Mouse (Mus musculus): ENCODE measurements around the gene Sec14l2. TPM values are rescaled to one million over a fixed set of nuclear protein-coding genes. Genes with fewer than 3 reads are reported as not detected.
"Not testable (repeated sequence)": the region's sequence is repeated elsewhere in the genome, so short reads cannot be mapped to it uniquely, and the experiment has no call there.

The Sec14l2 gene
- polyA plus RNA-seq, 1 experiment from 2014 or later: 1.4 TPM

- no peaks in the 10 kb centered on the region for H3K27me3 ChIP-seq (replicated peaks; ENCODE audit: control insufficient read depth, insufficient read depth, low read length)
- peak within 1 kb of the TSS; percentile 85 for H3K4me3 ChIP-seq (ENCODE audit: low read depth, low read length)
- 2% methylated on average over 63 of the region's 66 CpGs for WGBS
- H3K4me2 ChIP-seq (ENCODE audit: low read length): peak within 1 kb of the TSS; percentile 65
- peak within 1 kb of the TSS; percentile 75 for H3K27ac ChIP-seq (ENCODE audit: low read depth, low read length)
- peaks cover 11% of the 10 kb centered on the region; the same call in 1 of the 2 replicates for H3K4me1 ChIP-seq (ENCODE audit: control insufficient read depth, insufficient read depth, low read length)
- DNase-seq (ENCODE audit: low spot score) (peak; percentile 95), ATAC-seq (peak; percentile 94)
- H3K9me3 ChIP-seq (replicated peaks; ENCODE audit: control insufficient read depth, low read length): no peaks in the 10 kb centered on the region
- H3K36me3 ChIP-seq (ENCODE audit: control insufficient read depth, insufficient read depth, low read length): peaks cover 26% of the 10 kb centered on the region
- peak within 1 kb of the TSS; percentile 97 for H3K9ac ChIP-seq (ENCODE audit: low read length)
Observed at GRCm38 (mm10) chr11:4134986-4135935, 12.0 kb upstream of the Sec14l2 start, which contains the start of gene Rnf215. TSS of gene Rnf215 (plus strand) at chr11:4135202.

DNA sequence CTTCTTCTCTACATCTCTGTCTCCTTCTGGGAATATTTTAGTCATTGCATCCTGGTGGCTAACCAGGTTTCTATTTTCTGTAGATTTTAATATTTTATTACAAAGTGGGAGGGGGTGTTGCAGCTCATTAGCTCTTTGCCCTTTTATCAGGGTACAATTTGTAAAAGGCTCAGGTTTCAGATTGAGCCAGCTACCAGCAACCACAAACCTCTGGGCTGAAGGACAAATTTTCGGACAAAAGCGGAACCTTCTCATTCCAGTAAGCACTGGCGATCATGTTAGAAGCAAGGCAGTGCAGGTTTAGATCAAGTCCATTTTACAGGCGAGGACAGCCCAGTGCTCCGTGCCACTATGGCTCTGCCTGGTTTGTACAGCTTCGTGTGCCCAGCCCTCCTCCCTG lies 11.2 kb upstream of the Sec14l2 start:
- Histone ChIP-seq H3K4me3 (ENCODE audit: low read depth, low read length) (no peak overlapping the region), H3K4me2 (ENCODE audit: low read length) (0 out of 2 replicates have a peak overlapping the region, but pooled peaks have one; percentile 65), H3K4me1 (ENCODE audit: control insufficient read depth, insufficient read depth, low read length) (peaks cover 11% of the 10 kb centered on the region; the same call in 1 of the 2 replicates), H3K9ac (ENCODE audit: low read length) (peak overlapping the region; percentile 25; the same call in 1 of the 2 replicates), H3K36me3 (ENCODE audit: control insufficient read depth, insufficient read depth, low read length) (peaks cover 17% of the 10 kb centered on the region), H3K27ac (ENCODE audit: low read depth, low read length) (no peak overlapping the region), H3K27me3 (replicated peaks; ENCODE audit: control insufficient read depth, insufficient read depth, low read length) (no peaks in the 10 kb centered on the region), H3K9me3 (replicated peaks; ENCODE audit: control insufficient read depth, low read length) (no peaks in the 10 kb centered on the region)
- WGBS: 64% methylated on average over 6 of the region's 6 CpGs
- DNase-seq (ENCODE audit: low spot score) (no peak), ATAC-seq (no peak)

GRCm38 (mm10) chr11:4133450-4133849 lies 10.2 kb upstream of the Sec14l2 start:
- no peaks in the 10 kb centered on the region for H3K9me3 ChIP-seq (replicated peaks; ENCODE audit: control insufficient read depth, low read length)
- no peak overlapping the region for H3K4me2 ChIP-seq (ENCODE audit: low read length)
- no peak for DNase-seq (ENCODE audit: low spot score)
- 60% methylated on average over 3 of the region's 3 CpGs for WGBS
- H3K36me3 ChIP-seq (ENCODE audit: control insufficient read depth, insufficient read depth, low read length): peaks cover 8% of the 10 kb centered on the region; the same call in 1 of the 2 replicates
- peaks cover 11% of the 10 kb centered on the region; the same call in 1 of the 2 replicates for H3K4me1 ChIP-seq (ENCODE audit: control insufficient read depth, insufficient read depth, low read length)
- ATAC-seq: no peak
- no peak overlapping the region for H3K9ac ChIP-seq (ENCODE audit: low read length)
- H3K4me3 ChIP-seq (ENCODE audit: low read depth, low read length): no peak overlapping the region
- no peaks in the 10 kb centered on the region for H3K27me3 ChIP-seq (replicated peaks; ENCODE audit: control insufficient read depth, insufficient read depth, low read length)
- H3K27ac ChIP-seq (ENCODE audit: low read depth, low read length): no peak overlapping the region

GRCm38 (mm10) chr11:4128461-4128860 lies 5.2 kb upstream of the Sec14l2 start:
- H3K4me3 ChIP-seq (ENCODE audit: low read depth, low read length); DNase-seq (ENCODE audit: low spot score); ATAC-seq; H3K4me2 ChIP-seq (ENCODE audit: low read length); H3K36me3 ChIP-seq (ENCODE audit: control insufficient read depth, insufficient read depth, low read length); H3K27me3 ChIP-seq (replicated peaks; ENCODE audit: control insufficient read depth, insufficient read depth, low read length); H3K9ac ChIP-seq (ENCODE audit: low read length); H3K4me1 ChIP-seq (ENCODE audit: control insufficient read depth, insufficient read depth, low read length); H3K27ac ChIP-seq (ENCODE audit: low read depth, low read length); H3K9me3 ChIP-seq (replicated peaks; ENCODE audit: control insufficient read depth, low read length): not testable (repeated sequence)
- WGBS: 93% methylated on average over 4 of the region's 4 CpGs

- Histone ChIP-seq H3K4me3 (ENCODE audit: low read depth, low read length) (no peak overlapping the region), H3K9ac (ENCODE audit: low read length) (no peak overlapping the region), H3K9me3 (replicated peaks; ENCODE audit: control insufficient read depth, low read length) (no peaks in the 10 kb centered on the region), H3K27ac (ENCODE audit: low read depth, low read length) (no peak overlapping the region), H3K27me3 (replicated peaks; ENCODE audit: control insufficient read depth, insufficient read depth, low read length) (no peaks in the 10 kb centered on the region), H3K36me3 (ENCODE audit: control insufficient read depth, insufficient read depth, low read length) (no peaks in the 10 kb centered on the region), H3K4me2 (ENCODE audit: low read length) (no peak overlapping the region), H3K4me1 (ENCODE audit: control insufficient read depth, insufficient read depth, low read length) (no peaks in the 10 kb centered on the region)
- no peak for DNase-seq (ENCODE audit: low spot score)
- WGBS: 94% methylated on average over 1 of the region's 1 CpGs
- ATAC-seq: no peak
Observed at GRCm38 (mm10) chr11:4127059-4127458, 3.8 kb upstream of the Sec14l2 start.

DNA sequence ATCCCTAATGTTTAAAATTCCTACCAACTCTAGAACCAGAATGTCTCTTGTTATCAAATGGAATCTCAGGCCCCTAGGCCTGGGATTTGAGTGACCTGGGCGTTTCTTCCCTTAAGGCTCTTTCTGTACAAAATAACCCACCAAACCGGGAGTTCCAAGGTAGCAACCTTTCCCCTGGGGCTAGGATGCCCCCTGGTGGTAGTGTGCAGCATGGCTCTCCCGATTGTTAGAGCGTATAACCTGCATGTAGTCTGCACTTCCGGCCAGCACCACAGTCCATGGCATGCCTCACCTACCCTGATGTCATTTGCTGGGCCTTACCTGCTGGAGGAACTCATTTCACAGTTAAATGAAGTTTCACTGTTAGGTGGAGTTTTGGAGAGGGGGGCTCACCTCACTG lies 707 bp upstream of the Sec14l2 start:
- no peaks in the 10 kb centered on the region for H3K9me3 ChIP-seq (replicated peaks; ENCODE audit: control insufficient read depth, low read length)
- no peak for ATAC-seq
- no peak overlapping the region for H3K27ac ChIP-seq (ENCODE audit: low read depth, low read length)
- H3K36me3 ChIP-seq (ENCODE audit: control insufficient read depth, insufficient read depth, low read length): no peaks in the 10 kb centered on the region
- DNase-seq (ENCODE audit: low spot score): peak; percentile 14
- no peak overlapping the region for H3K4me2 ChIP-seq (ENCODE audit: low read length)
- H3K27me3 ChIP-seq (replicated peaks; ENCODE audit: control insufficient read depth, insufficient read depth, low read length): no peaks in the 10 kb centered on the region; the same call in 1 of the 2 replicates
- no peak overlapping the region for H3K4me3 ChIP-seq (ENCODE audit: low read depth, low read length)
- no peak overlapping the region for H3K9ac ChIP-seq (ENCODE audit: low read length)
- WGBS: 65% methylated on average over 5 of the region's 5 CpGs
- no peaks in the 10 kb centered on the region for H3K4me1 ChIP-seq (ENCODE audit: control insufficient read depth, insufficient read depth, low read length)

- Histone ChIP-seq H3K27me3 (replicated peaks; ENCODE audit: control insufficient read depth, insufficient read depth, low read length) (no peaks in the 10 kb centered on the region; the same call in 1 of the 2 replicates), H3K4me1 (ENCODE audit: control insufficient read depth, insufficient read depth, low read length) (0 out of 2 replicates have a peak, but pooled peaks cover 3% of the 10 kb centered on the region), H3K4me3 (ENCODE audit: low read depth, low read length) (no peak overlapping the region), H3K4me2 (ENCODE audit: low read length) (no peak overlapping the region), H3K36me3 (ENCODE audit: control insufficient read depth, insufficient read depth, low read length) (no peaks in the 10 kb centered on the region), H3K27ac (ENCODE audit: low read depth, low read length) (no peak overlapping the region), H3K9me3 (replicated peaks; ENCODE audit: control insufficient read depth, low read length) (no peaks in the 10 kb centered on the region), H3K9ac (ENCODE audit: low read length) (no peak overlapping the region)
- no peak for DNase-seq (ENCODE audit: low spot score)
- 85% methylated on average over 5 of the region's 5 CpGs for WGBS
- no peak for ATAC-seq
Observed at GRCm38 (mm10) chr11:4122226-4122625, 989 bp downstream of the Sec14l2 start.

DNA sequence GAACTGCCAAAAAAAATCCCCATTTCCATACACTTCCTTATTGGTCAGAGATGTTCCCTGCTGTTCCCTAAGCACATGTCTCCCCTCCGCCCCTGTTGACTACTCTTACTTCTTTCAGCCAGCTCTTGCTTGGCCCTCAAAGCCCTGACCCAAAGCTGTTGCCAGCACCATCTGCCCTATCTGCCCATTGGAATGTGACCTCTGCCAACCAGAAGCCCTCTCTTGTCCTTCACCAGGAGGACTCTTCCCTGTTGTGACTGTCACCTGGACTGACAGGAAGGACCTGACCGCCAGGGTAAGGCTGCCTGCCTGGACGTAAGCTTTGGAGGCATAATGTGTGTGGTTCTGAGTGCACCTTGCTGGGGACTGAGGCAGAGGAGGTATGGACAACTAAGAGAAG lies 1.5 kb downstream of the Sec14l2 start:
- Histone ChIP-seq H3K4me3 (ENCODE audit: low read depth, low read length) (no peak overlapping the region), H3K4me1 (ENCODE audit: control insufficient read depth, insufficient read depth, low read length) (0 out of 2 replicates have a peak, but pooled peaks cover 5% of the 10 kb centered on the region), H3K27me3 (replicated peaks; ENCODE audit: control insufficient read depth, insufficient read depth, low read length) (no peaks in the 10 kb centered on the region; the same call in 1 of the 2 replicates), H3K36me3 (ENCODE audit: control insufficient read depth, insufficient read depth, low read length) (no peaks in the 10 kb centered on the region), H3K27ac (ENCODE audit: low read depth, low read length) (no peak overlapping the region), H3K9ac (ENCODE audit: low read length) (no peak overlapping the region), H3K9me3 (replicated peaks; ENCODE audit: control insufficient read depth, low read length) (no peaks in the 10 kb centered on the region), H3K4me2 (ENCODE audit: low read length) (no peak overlapping the region)
- ATAC-seq (no peak), DNase-seq (ENCODE audit: low spot score) (no peak)
- WGBS: 81% methylated on average over 3 of the region's 3 CpGs

DNA sequence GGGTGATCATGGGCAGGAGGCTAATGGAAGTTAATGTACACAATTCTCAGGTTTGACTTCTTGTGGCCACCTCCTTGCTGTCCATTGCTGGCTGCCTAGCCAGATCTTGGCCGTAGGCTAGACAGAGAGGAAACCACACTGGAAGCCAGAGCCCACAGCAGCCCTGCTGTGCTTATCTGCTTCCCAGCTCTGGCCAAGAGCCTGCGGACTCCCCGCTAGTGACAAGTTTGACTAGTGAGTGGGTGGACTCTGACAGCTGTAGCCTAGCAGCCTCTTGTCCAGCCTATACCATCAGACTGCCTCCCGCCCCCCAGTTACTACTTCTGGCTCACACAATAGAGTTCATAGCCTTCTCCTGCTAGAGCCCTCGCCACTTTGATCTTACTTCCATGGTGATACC lies 3.6 kb downstream of the Sec14l2 start:
- Histone ChIP-seq H3K9me3 (replicated peaks; ENCODE audit: control insufficient read depth, low read length) (no peaks in the 10 kb centered on the region), H3K4me3 (ENCODE audit: low read depth, low read length) (no peak overlapping the region), H3K27me3 (replicated peaks; ENCODE audit: control insufficient read depth, insufficient read depth, low read length) (no peaks in the 10 kb centered on the region; the same call in 1 of the 2 replicates), H3K4me2 (ENCODE audit: low read length) (no peak overlapping the region), H3K27ac (ENCODE audit: low read depth, low read length) (no peak overlapping the region), H3K4me1 (ENCODE audit: control insufficient read depth, insufficient read depth, low read length) (0 out of 2 replicates have a peak, but pooled peaks cover 7% of the 10 kb centered on the region), H3K9ac (ENCODE audit: low read length) (no peak overlapping the region), H3K36me3 (ENCODE audit: control insufficient read depth, insufficient read depth, low read length) (no peaks in the 10 kb centered on the region)
- DNase-seq (ENCODE audit: low spot score) (no peak), ATAC-seq (no peak)
- WGBS: 81% methylated on average over 5 of the region's 5 CpGs
